Mouse (Mus musculus): ENCODE results near the gene Grhl3. TPM values are rescaled to one million over a fixed set of nuclear protein-coding genes. Genes with fewer than 3 reads are reported as not detected.

Gene Grhl3
- polyA plus RNA-seq, 1 experiment from 2014 or later = 0.39 TPM

- no peaks in the 10 kb centered on the region for H3K36me3 ChIP-seq (ENCODE audit: control insufficient read depth, insufficient read depth)
- H3K27me3 ChIP-seq (replicated peaks; ENCODE audit: control insufficient read depth, insufficient read depth, low read length) = no peaks in the 10 kb centered on the region
- no peak overlapping the region for H3K4me2 ChIP-seq (replicated peaks; ENCODE audit: low read depth)
- H3K9ac ChIP-seq (ENCODE audit: low read depth, low read length) = no peak overlapping the region
- no peak for ATAC-seq
- no peaks in the 10 kb centered on the region for H3K9me3 ChIP-seq (ENCODE audit: control insufficient read depth)
- TF ChIP-seq CTCF (IDR thresholded peaks at IDR 0.05; ENCODE audit: low read depth) = no peak
- no peaks in the 10 kb centered on the region for H3K4me1 ChIP-seq (replicated peaks; ENCODE audit: control insufficient read depth, insufficient read depth, low read length)
- WGBS = 88% methylated on average over 9 of the region's 9 CpGs
- H3K27ac ChIP-seq (ENCODE audit: low read depth, low read length) = no peak overlapping the region
- H3K4me3 ChIP-seq (ENCODE audit: low read depth, low read length) = no peak overlapping the region
Measured at GRCm38 (mm10) chr4:135531236-135531635, 42.2 kb downstream of the Grhl3 start.

- Histone ChIP-seq H3K36me3 (ENCODE audit: control insufficient read depth, insufficient read depth) (no peaks in the 10 kb centered on the region), H3K4me2 (replicated peaks; ENCODE audit: low read depth) (no peak overlapping the region), H3K9ac (ENCODE audit: low read depth, low read length) (no peak overlapping the region), H3K9me3 (ENCODE audit: control insufficient read depth) (no peaks in the 10 kb centered on the region), H3K27ac (ENCODE audit: low read depth, low read length) (no peak overlapping the region), H3K4me1 (replicated peaks; ENCODE audit: control insufficient read depth, insufficient read depth, low read length) (no peaks in the 10 kb centered on the region), H3K27me3 (replicated peaks; ENCODE audit: control insufficient read depth, insufficient read depth, low read length) (no peaks in the 10 kb centered on the region), H3K4me3 (ENCODE audit: low read depth, low read length) (no peak overlapping the region)
- peak; percentile 60 for TF ChIP-seq CTCF (IDR thresholded peaks at IDR 0.05; ENCODE audit: low read depth)
- WGBS = 55% methylated on average over 2 of the region's 2 CpGs
- ATAC-seq = no peak
Measured at GRCm38 (mm10) chr4:135530270-135530669, 43.2 kb downstream of the Grhl3 start.

GRCm38 (mm10) chr4:135526039-135526710, 47.3 kb downstream of the Grhl3 start:
- no peak overlapping the region; the same call in 1 of the 2 replicates for H3K27ac ChIP-seq (ENCODE audit: low read depth, low read length)
- H3K4me1 ChIP-seq (replicated peaks; ENCODE audit: control insufficient read depth, insufficient read depth, low read length) = no peaks in the 10 kb centered on the region
- no peak for ATAC-seq
- no peak overlapping the region for H3K4me2 ChIP-seq (replicated peaks; ENCODE audit: low read depth)
- 45% methylated on average over 14 of the region's 14 CpGs for WGBS
- H3K27me3 ChIP-seq (replicated peaks; ENCODE audit: control insufficient read depth, insufficient read depth, low read length) = no peaks in the 10 kb centered on the region
- no peaks in the 10 kb centered on the region for H3K36me3 ChIP-seq (ENCODE audit: control insufficient read depth, insufficient read depth)
- H3K9ac ChIP-seq (ENCODE audit: low read depth, low read length) = no peak overlapping the region
- TF ChIP-seq CTCF (IDR thresholded peaks at IDR 0.05; ENCODE audit: low read depth) = no peak
- no peak overlapping the region for H3K4me3 ChIP-seq (ENCODE audit: low read depth, low read length)
- no peaks in the 10 kb centered on the region for H3K9me3 ChIP-seq (ENCODE audit: control insufficient read depth)

GRCm38 (mm10) chr4:135525057-135525456, 48.4 kb downstream of the Grhl3 start:
- 78% methylated on average over 12 of the region's 12 CpGs for WGBS

GRCm38 (mm10) chr4:135523939-135524338, 49.5 kb downstream of the Grhl3 start:
- Histone ChIP-seq H3K27ac (ENCODE audit: low read depth, low read length) (no peak overlapping the region), H3K27me3 (replicated peaks; ENCODE audit: control insufficient read depth, insufficient read depth, low read length) (no peaks in the 10 kb centered on the region), H3K4me1 (replicated peaks; ENCODE audit: control insufficient read depth, insufficient read depth, low read length) (no peaks in the 10 kb centered on the region), H3K4me3 (ENCODE audit: low read depth, low read length) (no peak overlapping the region), H3K9ac (ENCODE audit: low read depth, low read length) (no peak overlapping the region), H3K36me3 (ENCODE audit: control insufficient read depth, insufficient read depth) (no peaks in the 10 kb centered on the region), H3K9me3 (ENCODE audit: control insufficient read depth) (no peaks in the 10 kb centered on the region), H3K4me2 (replicated peaks; ENCODE audit: low read depth) (no peak overlapping the region)
- no peak for TF ChIP-seq CTCF (IDR thresholded peaks at IDR 0.05; ENCODE audit: low read depth)
- ATAC-seq = no peak
- WGBS = 18% methylated on average over 7 of the region's 7 CpGs

More at GRCm38 (mm10) chr4:135525057-135525456, 48.4 kb downstream of the Grhl3 start:
- no peak for TF ChIP-seq CTCF (IDR thresholded peaks at IDR 0.05; ENCODE audit: low read depth)
- Histone ChIP-seq H3K27me3 (replicated peaks; ENCODE audit: control insufficient read depth, insufficient read depth, low read length) (no peaks in the 10 kb centered on the region), H3K36me3 (ENCODE audit: control insufficient read depth, insufficient read depth) (no peaks in the 10 kb centered on the region), H3K4me3 (ENCODE audit: low read depth, low read length) (no peak overlapping the region), H3K4me2 (replicated peaks; ENCODE audit: low read depth) (no peak overlapping the region), H3K27ac (ENCODE audit: low read depth, low read length) (no peak overlapping the region), H3K4me1 (replicated peaks; ENCODE audit: control insufficient read depth, insufficient read depth, low read length) (no peaks in the 10 kb centered on the region), H3K9ac (ENCODE audit: low read depth, low read length) (no peak overlapping the region), H3K9me3 (ENCODE audit: control insufficient read depth) (no peaks in the 10 kb centered on the region)
- ATAC-seq = no peak

- H3K4me3 ChIP-seq (ENCODE audit: low read depth, low read length) = no peak overlapping the region
- no peaks in the 10 kb centered on the region for H3K27me3 ChIP-seq (replicated peaks; ENCODE audit: control insufficient read depth, insufficient read depth, low read length)
- 66% methylated on average over 9 of the region's 9 CpGs for WGBS
- H3K36me3 ChIP-seq (ENCODE audit: control insufficient read depth, insufficient read depth) = no peaks in the 10 kb centered on the region
- no peak overlapping the region for H3K9ac ChIP-seq (ENCODE audit: low read depth, low read length)
- H3K4me1 ChIP-seq (replicated peaks; ENCODE audit: control insufficient read depth, insufficient read depth, low read length) = no peaks in the 10 kb centered on the region
- no peak for TF ChIP-seq CTCF (IDR thresholded peaks at IDR 0.05; ENCODE audit: low read depth)
- H3K27ac ChIP-seq (ENCODE audit: low read depth, low read length) = no peak overlapping the region
- no peaks in the 10 kb centered on the region for H3K9me3 ChIP-seq (ENCODE audit: control insufficient read depth)
- no peak for ATAC-seq
- H3K4me2 ChIP-seq (replicated peaks; ENCODE audit: low read depth) = no peak overlapping the region
Measured at GRCm38 (mm10) chr4:135520421-135520820, 53.0 kb downstream of the Grhl3 start.

Measured in intestine, postnatal 0 days (tissue).